Mouse (Mus musculus) R1 (cell line): ENCODE measurements around the gene Chrd.

ENCODE experiments used
- DNase-seq: peaks from one replicate; pipeline ENCODE4 v3.0.0-alpha.2; 2018; ENCODE audit warnings: low read depth, low spot score

Chrd gene

DNA sequence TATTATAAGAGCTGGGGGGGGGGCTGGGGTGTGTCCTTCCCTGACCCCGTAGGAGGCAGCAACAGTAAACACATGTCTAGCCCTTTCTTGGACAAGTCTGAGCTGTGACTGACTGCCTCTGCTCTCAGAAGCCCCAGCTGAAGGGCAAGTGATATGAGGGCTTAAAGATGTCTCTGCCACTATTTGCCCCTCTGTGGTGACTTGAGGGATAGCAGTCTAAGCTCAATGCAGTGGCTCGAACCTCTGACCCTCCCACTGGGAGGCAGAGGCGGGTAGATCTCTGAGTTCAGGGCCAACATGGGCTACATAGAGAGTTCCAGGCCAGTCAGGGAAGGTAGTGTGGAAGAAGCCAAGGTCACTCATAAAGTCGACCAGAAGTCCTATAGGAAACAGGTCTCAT is 22.1 kb upstream of the Chrd start:
- no peak for DNase-seq

DNA sequence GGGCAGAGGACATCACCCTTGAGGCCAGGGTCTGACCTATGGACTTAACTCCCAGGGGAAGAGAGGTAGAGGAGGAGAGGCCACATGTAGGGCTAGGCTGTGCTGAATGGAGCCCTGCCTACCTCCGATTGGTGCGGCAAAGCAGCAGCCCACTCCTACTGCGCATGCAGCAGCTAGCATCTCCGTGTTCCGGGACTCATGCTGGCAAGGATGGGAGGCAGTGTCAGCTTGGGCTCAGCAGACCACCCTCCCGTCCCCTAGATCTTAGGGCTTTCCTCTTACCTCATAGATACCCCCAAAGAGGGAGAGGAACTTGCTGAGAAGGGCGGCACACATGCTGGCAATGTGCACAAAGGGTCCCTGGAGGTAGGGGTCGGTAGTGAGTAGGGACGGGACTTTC is 20.7 kb upstream of the Chrd start:
- no peak for DNase-seq

- no peak for DNase-seq
These were observed 20.0 kb upstream of the Chrd start for GRCm38 (mm10) chr16:20712889-20713288.

GRCm38 (mm10) chr16:20714307-20715080 is 18.4 kb upstream of the Chrd start:
- peak; percentile 68 for DNase-seq

DNA sequence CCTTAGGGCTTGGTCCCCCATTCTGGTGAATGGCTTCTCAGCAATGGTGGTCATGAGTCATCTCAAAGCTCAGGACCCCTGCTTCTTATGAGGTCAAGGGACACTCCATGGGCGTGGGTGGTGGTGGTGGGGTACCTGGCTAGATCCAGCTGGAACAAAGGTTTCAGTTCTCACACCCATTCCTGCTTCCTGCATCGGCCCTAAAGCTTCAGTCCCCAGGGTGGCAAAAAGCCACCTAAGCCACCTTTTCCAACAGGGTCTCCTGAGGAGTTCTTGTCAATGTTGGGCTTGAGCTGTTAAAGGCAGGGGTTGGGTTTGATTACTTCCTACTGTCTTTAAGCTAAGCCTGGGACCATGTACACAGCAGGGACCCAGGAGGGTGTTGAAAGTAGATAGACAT is 17.8 kb upstream of the Chrd start:
- no peak for DNase-seq

DNA sequence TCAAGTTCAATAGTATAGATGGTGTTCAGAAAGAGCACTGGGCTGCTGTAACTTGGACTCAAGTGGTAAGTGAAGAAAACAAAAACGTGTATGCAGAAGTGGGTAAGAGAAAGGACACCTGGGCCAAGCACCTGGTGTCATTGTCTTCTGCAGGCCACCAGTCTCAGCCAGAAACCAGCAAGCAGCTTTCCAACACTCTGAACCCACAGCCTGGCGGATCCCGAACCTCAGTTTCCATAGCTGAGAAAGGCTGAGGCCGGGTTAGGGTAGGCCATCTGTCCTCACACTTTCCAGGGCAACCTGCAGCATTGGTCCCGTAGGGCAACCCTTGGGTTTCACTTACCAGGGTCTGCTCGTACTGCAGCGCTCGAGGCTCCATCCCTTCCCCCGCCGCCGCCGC is 17.4 kb upstream of the Chrd start:
- DNase-seq: peak; percentile 61

DNA sequence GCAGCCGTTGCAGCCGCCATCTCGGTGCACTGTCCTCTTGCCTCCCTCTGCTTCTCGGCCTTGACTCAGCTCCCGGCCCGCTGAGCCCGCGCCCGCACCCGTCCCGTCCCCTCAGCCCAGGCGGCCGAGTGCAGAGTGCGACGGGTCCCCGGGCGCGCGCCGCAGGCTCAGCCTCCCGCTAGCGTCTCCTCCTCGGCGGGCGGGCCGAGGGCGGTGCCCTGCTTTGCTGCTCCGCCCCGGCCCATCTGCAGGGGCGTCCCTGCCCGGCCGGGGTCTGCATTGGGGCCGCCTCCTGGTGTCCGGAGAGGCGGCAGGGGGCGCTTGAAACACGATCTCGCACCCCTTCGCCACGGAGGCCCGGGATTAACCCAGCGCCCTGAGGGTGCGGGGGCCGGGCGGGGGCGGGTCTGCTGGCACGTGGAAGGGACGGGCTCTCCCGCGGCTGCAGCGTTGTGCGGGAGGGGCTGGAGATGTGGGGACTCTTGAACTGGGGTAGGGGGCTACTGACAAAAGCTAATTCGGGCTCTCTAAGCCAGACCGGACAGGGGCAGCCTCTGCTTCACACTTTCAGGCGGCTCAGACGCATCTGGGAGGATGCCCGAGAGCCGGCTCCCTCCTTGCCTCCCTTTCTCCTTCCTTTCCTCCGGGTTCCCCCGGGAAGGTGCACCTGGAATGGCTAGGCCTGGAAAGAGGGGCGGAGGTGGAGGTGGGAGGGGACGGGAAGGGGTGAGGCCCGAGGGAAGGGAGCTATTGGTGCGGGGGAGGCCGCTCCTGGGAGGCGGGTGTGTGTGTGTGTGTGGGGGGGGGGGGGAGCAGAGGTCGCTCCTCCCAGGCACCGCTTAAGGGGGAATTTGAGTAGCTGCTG is 16.7 kb upstream of the Chrd start:
- peak; percentile 96 for DNase-seq

DNA sequence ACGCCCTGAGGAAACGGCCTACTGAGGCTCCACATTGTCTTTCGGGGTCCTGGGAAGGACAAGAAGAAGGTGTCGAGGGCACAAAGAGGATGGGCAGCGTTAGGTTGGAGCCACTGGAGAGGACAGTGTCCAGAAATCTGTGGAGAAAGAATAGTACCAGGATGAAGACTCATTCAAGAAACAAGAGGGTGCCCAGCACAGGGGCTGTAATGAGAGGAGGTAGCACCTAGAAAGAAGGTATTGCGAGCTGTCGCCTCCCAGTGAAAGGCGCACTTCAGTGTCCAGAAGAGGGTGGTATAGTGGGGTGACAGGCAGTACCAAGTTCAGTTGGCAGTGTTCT is 16.1 kb upstream of the Chrd start:
- DNase-seq: no peak

GRCm38 (mm10) chr16:20717181-20717977 is 15.5 kb upstream of the Chrd start, which contains the start of the genes Polr2h and Clcn2:
Gene Polr2h, plus strand, starts transcription at chr16:20717665.
Gene Clcn2, minus strand, starts transcription at chr16:20717746.
- peak; percentile 99 for DNase-seq

DNA sequence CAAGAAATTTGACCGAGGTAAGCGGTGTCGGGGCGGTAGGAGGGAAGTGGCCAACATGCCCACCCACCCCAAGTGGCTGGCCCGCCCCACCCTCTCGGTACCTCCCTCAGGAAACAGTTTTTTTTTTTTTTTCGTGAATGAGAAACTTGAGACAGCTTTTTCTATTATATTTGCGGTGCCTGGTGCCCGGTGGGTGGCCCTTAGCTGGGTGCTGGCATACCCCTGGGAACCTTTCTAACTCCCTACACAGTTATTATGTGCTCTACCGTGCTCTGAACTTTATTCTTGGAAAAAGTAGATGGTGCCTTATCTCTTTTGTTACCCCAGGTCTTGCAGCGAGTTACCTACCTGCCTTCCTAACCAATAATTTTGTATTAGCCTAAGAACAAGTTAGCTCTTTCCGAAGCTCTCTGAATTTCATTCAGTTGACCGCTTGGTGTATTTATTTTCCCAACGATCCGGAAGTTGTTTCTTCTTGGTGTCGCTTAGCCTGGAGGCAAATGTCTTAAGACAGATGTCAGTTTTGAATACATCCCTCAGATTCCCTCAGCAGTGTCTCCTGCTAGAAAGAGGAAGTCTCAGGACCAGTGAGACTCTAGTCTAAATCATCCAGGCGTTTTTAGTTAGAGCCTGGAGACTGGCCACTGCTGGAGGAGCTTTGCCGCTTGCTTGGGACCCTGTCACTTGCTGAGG is 14.8 kb upstream of the Chrd start:
- no peak for DNase-seq

DNA sequence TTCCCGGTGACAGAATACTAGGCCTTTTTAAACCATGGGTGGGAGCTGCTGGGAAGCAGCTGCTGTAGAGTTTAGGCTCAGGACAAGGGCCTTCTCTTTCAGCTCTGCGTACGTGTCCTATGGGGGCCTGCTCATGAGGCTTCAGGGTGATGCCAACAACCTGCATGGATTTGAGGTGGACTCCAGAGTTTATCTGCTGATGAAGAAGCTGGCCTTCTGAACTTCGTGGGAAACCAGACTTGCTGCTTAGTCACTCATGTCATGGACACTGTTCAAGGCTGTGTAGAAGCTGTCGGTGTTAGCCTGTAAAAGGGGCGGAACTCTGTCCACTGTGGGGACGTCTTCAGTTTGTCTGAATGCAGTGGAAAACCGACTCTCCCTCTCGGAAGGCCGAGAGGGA is 11.1 kb upstream of the Chrd start:
- DNase-seq: no peak

- DNase-seq: no peak
These were observed 10.2 kb upstream of the Chrd start for GRCm38 (mm10) chr16:20722736-20723135.

GRCm38 (mm10) chr16:20723247-20723646 is 9.7 kb upstream of the Chrd start:
- peak; percentile 64 for DNase-seq

- peak; percentile 88 for DNase-seq
These were observed 8.6 kb upstream of the Chrd start for GRCm38 (mm10) chr16:20724338-20724748.

- DNase-seq: no peak
These were observed 7.6 kb upstream of the Chrd start for GRCm38 (mm10) chr16:20725321-20725720.

GRCm38 (mm10) chr16:20725750-20726149 is 7.2 kb upstream of the Chrd start:
- no peak for DNase-seq

DNA sequence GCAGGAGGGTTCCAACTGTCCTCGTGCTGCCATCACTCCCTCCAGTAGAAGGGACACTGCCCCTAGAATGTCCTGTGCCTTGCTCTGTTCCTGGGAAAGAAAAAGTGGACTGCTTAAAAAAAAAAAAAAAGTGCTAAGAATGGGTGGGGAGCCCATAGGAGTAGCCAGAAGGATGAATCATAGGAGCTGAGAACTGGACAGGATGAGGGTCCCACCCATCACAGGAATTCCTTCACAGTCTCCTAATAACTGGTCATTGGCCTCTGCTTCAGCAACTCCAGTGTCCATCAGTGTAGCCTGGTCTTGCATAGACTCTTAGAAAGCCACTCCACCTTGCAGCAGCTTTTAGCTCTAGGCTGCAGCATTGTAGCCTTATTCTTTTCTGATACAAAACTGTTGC is 6.5 kb upstream of the Chrd start:
- no peak for DNase-seq

- DNase-seq: peak; percentile 67
These were observed 2.6 kb upstream of the Chrd start for GRCm38 (mm10) chr16:20730293-20730711.

GRCm38 (mm10) chr16:20731688-20732087 is 1.2 kb upstream of the Chrd start:
- DNase-seq: no peak

GRCm38 (mm10) chr16:20732251-20732924 is 539 bp upstream of the Chrd start:
- peak; percentile 48 for DNase-seq
